Mouse (Mus musculus): ENCODE results near the gene Celf2. TPM values are rescaled to one million over a fixed set of nuclear protein-coding genes. Genes with fewer than 3 reads are reported as not detected.

The Celf2 gene
- polyA plus RNA-seq, 1 experiment: 39.9 TPM

DNA sequence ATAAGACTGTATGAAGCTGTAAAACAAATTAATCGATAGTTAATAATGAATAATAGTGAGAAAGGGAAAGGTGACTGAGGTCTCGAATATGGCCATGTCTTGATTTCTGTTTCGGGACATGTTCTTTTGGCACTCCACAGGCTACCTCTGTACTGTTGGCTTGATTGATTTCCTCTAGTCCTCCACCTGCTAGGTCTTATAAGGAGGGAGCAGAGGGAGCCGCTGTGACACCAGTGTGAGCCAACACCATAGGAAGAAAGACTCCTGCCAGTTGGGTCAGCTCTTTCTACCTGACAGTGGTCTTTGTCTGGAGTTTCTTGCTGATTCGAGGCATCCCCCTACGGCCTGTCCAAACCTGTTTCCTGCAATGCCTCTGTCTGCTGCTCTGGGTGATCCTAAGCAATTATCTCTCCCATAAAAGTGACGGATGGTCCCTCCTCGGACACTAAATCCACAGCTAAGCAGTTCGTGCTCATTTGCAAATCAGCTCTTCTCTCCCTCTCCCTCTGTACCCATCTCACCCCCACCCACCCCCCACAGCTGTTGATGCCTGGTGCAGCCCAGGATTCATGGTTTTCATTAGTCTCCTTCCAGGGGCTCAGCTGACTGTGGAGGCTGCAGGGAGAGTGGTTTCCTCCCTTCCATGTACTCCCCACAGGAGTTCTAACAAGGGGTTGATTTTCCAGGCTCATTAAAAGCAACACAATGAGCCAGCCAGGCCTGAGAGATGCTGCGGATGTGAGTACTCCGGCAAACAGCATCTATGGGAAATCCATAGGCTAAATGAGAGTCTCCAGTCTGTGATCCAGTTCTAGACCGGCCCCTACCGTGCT is 1003.2 kb downstream of the Celf2 start:
- DNase-seq (ENCODE audit: low spot score): no peak

DNA sequence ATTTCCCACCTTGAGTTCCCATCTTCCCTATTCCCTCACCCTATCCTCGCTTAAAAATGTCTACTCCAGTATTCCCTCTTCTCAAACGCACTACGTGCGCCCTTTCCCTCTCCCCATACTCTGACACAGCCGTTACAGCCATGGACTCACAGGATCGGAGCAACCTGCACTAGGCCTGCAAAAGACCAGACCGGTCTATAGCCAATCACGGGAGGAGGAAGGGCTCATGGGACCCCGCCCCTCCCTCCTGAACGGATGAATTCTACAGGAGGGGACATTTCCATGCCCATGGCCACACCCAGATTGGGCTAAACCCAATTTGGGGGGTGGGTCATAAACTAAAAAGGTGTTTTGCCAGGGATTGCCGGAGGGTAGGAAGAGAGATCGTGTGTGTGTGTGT is 1003.8 kb downstream of the Celf2 start:
- DNase-seq (ENCODE audit: low spot score): no peak

DNA sequence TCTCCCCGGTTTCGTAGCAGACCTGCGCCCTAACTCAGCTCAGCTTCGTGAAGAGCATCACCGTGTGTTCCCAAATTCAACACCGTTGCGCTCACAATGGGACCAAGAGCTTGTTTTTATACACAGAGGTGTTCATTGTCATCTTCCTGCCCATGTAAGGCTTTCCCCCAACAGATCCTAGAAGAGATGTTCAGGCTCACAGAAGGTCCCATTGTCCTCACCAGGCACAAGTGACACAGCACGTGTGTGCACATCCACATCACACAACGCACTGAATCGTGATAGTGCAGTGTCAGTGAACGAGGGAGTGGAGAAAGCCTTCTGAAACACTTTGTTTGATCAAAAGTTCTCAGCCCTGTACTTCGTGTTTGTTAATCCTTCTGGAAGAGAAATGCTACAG is 1011.3 kb downstream of the Celf2 start:
- DNase-seq (ENCODE audit: low spot score): no peak

DNA sequence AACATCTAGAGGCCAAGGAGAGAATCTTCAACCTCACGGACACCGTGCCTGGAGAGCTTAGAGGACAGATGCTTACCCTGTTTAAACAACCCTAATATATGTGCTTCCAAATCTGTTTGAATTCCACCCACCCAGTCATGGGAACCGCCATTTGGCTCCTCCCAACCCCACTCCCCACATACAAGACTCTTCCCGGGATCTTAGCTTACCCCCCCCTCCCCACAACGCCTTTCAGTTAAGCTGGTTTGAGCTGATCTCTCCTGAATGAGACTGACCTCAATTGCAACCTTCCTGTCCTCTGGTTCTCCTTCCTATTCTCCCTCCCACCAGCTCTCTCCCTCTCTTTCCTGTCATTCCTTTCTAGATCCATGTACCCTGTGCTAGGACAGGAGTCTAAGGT is 1011.7 kb downstream of the Celf2 start:
- no peak for DNase-seq (ENCODE audit: low spot score)

DNA sequence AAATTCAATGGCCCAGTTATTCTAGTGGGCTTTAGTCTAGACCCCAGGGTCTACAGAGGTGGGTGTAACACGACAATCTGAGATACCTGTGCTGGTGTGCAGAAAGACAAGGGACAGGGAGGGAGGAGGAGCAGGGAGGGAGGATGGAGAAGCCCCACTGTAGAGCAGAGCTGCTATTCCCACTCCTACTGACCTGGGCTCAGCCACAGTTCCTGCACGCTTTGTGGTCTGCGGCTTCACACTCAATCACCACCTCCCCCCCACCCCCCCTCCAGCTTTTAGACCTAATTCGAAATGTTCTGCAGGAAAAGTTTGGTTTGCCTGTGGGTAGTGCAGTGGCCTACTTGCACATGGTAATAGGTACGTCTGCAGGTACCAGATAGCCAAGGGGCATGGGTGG is 1015.5 kb downstream of the Celf2 start:
- DNase-seq (ENCODE audit: low spot score): no peak

DNA sequence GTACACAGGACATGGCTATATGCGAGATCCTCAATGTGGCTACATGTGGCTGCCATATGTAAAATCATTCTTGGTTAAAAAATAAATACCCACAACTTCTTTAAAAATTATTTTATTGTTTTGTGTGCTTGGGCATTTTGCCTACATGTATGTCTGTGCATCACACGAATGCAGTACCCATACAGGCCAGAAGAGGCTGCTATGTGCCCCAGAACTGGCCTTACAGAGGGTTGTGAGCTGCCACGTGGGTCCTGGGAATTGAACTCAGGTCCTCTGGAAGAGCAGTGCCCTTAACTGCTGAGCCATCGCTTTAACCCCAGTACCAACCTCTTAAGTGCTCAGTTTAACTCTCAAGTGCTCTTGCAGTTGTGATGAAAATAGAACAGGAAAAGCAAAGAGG is 1018.5 kb downstream of the Celf2 start:
- DNase-seq (ENCODE audit: low spot score): no peak

DNA sequence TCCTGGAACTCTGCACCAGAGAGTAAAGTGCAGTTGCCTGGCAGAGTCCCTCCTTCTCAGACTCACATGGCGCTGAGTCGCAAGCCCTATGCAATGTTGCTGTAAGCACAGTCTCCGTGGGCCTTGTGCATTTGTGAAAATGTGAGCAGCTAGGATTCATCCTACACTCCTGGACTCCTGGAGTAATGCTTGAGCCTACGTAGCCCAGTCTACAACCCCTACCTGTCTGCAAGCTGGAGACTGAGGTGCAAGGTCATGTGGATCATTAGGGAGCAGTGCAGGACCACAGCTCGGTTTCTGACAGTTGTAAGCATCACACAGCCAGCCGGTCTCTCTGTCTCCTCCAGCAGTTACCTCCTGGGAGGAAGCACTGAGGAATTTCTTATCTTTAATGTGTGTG is 1019.3 kb downstream of the Celf2 start:
- DNase-seq (ENCODE audit: low spot score): no peak
